Mouse (Mus musculus) retina, embryonic 14.5 days (tissue): Measurements from ENCODE around the gene Elfn1.
"Not testable (repeated sequence)": the region's sequence is repeated elsewhere in the genome, so short reads cannot be mapped to it uniquely, and the experiment has no call there.

ENCODE experiments used
- DNase-seq: peaks from one replicate; pipeline ENCODE4 v3.0.0-alpha.2; 2015; ENCODE audit warnings: low spot score

Elfn1 gene

GRCm38 (mm10) chr5:139976584-139976983, 68.8 kb downstream of the Elfn1 start:
- DNase-seq, result no peak

DNA sequence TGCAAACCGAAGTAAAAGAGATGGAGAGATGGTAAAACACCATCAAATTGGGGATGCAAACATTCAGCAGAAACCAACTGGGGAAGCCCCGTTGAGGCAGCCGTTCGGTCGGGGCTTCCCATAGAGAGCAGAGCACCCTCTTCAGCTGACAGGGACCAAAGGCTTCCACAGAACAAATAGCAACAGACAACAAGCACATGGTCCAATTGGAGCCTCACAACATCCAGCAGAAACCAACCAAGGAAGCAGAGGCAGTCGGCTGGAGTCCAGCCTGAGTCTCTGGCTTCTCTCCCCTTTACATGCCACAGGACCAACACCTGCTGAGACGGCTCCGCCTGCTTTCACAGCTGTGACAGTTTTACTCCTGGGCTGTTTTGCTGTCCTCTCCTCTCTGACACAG, 69.7 kb downstream of the Elfn1 start:
- DNase-seq, result no peak

DNA sequence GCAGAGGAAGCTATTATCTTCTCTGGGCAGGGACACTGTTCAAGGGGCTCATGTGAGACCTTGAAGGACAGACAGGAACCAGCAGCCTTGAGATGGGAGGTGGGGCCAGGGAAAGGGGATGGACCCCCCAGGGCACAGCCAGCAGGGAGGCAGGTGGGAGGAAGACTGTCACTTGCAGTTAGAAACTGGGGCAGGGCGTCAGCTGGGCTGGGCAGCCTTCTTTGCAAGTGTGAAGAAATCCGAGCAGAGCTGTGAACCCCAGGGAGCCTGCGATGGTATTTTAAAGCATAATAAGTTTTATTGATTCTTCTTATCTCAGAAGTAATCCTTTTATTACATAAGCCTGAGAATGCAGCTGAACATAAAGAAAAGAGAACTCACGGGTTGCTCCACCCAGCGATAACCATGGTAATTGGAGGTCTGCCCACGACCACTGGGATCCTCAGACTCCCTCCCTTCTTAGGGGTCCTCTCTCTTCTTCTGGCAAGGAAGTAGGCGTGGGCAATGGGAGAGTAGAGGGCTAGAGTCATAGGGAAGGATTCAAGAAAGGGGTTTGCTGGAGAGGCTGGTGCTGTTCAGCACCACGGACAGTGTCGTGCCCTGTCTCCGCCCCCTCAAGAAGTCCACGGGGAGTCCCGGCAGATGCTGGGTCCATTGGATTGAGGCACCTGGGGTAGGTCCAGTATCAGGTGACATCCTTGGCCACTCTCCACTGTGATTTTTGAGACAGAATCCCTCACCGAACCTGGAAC, 71.0 kb downstream of the Elfn1 start:
- peak; percentile 38 for DNase-seq

DNA sequence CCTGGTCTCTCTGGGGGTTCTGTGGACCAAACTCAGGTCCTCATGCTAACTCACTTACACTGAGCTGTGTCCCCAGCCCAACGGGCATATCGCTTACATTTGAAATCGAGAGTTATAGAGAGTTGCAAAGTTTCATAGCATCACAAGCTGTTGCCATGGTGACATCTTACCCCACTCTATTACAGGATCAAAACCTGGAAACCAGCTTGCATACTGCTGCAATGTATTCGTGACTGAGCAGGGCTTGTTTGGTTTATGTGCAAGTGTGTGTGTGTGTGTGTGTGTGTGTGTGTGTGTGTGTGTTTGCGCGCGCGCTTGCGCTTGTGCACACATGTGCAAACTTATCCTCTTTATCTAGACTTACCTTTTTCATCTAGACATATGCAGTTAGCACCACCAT, 71.6 kb downstream of the Elfn1 start:
- no peak for DNase-seq

- DNase-seq, result no peak
Measured at GRCm38 (mm10) chr5:139981976-139982375, 74.2 kb downstream of the Elfn1 start.

DNA sequence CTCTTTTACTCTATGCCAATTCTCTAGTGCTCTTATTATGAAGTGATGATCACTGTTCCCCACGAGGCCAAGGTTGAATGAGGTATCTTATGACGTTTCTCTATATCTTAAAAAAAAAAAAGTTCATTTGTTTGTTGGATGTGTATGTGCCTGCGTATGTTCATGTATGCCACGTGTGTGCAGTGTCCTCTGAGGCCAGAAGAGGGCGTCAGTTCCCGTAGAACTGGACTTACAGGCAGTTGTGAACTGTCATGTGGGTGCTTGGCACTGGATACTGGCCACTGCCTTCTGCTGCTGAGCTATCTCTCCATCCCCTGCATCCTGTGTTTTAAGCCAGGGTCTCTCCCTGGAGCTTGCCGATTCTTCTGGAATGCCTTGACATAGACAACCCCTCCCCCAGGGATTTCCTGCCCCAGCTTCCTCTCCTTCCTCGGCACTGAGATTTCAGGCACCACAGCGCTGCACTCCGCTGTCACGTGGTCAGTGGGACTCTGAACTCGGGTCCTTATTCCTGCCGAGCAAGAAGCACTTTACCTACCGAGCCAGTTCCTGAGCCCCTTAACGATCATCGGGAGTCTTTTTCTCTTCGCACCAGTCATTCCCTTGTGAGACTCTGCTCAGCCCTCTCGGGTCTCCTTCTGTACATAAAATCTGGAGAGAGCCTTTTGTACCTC, 77.5 kb downstream of the Elfn1 start:
- no peak for DNase-seq

GRCm38 (mm10) chr5:139991531-139991930, 83.8 kb downstream of the Elfn1 start:
- no peak for DNase-seq

- not testable (repeated sequence) for DNase-seq
Measured at GRCm38 (mm10) chr5:139998321-139998720, 90.6 kb downstream of the Elfn1 start.

GRCm38 (mm10) chr5:139998916-139999315, 91.2 kb downstream of the Elfn1 start:
- no peak for DNase-seq

GRCm38 (mm10) chr5:140002541-140002940, 94.8 kb downstream of the Elfn1 start:
- DNase-seq, result no peak

DNA sequence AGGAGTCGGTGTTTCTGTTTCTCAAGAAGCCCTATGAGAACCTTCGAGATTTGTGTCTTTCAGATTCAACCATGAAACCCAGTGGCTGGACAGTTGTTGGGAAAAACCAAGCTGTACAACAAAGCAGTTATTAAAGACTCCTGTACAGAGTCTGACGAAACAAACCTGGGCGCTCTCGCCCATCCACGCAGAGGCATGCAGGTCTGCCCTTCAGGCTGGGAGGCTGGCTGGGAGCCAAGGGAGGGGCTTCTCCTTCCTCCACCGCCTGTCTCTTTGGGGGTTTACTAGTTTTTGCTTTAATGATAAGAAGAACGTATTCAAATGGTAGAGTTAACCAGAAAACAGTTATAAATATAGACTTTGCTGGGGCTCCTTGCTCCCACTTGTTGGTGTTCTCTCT, 99.1 kb downstream of the Elfn1 start:
- DNase-seq, result no peak

- peak; percentile 49 for DNase-seq
Measured at GRCm38 (mm10) chr5:140007656-140008522, 100.1 kb downstream of the Elfn1 start.

- DNase-seq, result no peak
Measured at GRCm38 (mm10) chr5:140008523-140008806, 100.7 kb downstream of the Elfn1 start.

DNA sequence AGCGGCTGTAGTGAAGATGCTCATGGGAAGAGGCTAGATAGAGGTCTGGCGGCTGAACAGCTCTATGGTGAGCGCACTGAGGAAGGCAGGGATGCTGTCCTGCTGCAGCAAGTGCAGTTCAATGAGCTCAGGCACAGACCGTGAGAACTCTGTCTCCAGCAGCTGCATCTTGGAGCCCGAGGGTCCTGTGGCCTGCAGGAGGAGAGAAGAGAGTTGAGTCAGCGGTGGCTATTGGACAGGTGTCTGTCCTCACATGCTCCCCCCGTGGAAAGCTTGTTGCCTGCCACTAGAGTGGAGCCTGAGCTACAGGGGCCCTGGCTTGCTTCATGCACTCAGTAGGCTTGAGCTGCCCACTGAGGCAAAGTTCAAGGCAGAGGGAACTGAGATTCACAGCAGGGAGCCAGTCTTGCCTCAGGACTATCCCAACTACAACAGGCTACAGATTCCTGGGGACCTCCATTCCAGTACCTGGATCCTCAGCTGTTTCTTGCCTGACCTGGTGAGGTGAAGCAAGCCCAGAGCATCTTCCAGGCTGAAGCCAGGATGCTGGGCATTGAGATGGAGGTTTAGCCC, 101.4 kb downstream of the Elfn1 start:
- no peak for DNase-seq

DNA sequence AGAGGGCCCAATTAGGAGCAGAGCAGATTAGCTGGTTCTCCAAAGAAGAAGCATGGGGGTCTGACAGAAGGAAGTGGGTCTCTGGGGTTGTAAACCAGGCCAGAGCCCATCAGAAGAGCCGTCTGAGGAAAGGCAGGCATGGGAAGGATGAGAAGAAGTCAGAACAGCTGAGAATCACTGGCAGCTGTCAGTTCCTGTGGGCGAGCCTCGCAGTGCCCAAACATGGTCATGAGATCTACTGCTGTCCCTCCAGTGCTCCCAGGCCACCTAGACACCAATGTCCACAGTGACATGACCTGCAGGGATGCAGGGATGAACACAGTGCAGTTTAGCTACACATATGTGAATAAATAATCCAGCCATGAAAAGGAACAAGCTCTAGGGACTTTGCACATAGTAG, 102.7 kb downstream of the Elfn1 start:
- DNase-seq, result no peak

DNA sequence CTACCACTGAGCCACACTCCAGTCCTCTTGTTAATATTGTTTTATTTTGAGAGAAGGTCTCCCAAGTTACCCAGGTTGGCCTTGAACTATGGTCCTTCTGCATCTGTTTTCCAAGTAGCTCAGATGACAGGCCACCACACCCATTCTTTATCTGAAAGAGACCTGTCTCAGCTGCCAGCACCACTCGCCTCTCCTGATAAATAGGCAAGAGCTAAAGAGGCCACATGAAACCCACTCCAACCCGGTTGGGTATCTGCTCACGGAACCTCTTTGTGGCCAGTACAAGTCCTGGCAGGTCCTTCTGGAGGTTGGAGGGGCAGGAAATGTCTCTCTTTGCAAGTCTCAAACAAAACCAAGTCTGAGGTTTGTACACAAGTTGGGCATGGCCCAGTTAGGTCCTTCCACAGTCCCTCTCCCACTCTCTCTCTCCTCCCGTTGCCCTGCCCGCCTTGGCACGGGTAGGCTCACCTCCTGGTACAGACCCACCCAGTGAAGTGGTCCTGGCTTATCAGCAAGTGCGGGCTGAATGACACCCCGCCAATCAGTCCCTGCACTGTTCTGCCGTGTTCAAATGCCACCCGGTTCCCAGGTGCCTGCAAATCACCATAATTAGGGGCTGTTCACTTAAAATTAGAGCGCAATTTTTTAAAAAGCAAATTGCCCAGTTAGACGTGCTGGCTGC, 104.7 kb downstream of the Elfn1 start:
- DNase-seq, result no peak

DNA sequence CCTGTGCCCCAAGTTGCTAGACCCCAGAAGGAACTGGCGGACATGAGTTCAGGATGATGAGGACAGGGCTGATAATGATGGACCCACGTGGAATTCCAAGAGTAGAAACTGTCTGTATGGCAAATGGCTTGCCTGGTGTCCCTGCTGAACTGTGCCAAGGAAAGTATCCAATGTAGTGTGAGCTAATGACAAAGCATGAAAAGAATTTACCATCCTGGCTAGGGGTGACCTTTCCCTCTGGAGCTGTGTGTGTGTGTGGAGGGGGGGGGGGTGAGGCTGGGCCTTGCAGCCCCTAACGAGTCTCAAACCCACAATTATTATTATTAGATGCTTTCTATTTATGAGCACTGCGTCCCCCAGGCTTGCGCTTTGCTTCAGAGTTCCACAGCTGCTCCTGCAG, 105.9 kb downstream of the Elfn1 start:
- no peak for DNase-seq

DNA sequence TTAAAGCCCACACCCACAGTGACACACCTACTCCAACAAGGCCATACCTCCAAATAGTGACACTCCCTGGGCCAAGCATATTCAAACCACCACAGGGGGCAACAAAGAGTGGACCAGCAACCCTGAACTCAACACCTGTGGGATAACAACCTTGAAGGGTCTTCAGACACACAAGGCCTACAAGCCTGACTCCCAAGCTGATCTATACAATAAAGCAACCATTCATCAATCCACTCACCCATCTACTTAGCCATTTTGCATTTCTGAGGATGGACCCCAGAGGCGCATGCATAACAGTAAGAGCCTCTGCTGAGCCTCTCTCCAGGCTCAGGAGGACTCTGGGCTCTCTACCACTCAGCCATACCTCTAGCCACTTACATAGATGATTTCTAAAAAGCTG, 109.2 kb downstream of the Elfn1 start:
- DNase-seq, result no peak

DNA sequence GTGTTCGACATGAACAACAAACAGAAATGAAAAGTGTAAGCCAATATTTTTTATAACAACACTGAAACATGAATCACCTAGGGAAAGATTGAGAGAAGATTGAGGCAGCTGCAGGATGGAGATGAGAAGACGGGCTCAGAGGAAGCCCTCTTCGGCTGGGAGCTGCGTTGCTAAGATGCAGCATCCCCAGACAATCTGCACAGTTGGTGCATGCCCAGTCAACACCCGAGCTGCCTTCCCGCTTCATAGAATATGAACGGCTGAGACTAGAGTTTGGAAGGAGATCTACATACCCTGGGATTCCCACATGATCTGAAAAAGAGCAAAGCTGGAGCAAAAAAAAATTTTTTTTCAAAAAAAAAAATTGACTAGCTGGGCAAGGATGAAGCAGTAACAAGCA, 111.0 kb downstream of the Elfn1 start:
- no peak for DNase-seq

DNA sequence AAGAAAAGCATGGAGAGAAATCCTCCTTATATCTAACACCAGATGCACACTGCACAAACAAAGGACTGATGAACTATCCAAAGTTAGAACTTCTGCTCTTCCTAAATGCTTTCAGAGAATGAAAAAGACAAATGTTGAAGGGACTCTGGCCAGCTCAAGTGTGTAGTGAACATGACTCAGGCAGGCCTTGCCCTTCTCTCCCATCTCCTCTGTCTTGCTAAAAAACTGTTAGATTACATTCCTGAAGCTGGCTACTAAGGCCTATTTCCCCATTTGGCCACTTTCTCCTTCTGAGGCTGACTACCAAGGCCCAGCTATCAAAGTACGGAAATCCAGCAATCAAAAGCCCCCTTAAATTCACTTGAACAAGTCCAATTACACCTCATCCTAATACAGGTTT, 111.9 kb downstream of the Elfn1 start:
- no peak for DNase-seq

DNA sequence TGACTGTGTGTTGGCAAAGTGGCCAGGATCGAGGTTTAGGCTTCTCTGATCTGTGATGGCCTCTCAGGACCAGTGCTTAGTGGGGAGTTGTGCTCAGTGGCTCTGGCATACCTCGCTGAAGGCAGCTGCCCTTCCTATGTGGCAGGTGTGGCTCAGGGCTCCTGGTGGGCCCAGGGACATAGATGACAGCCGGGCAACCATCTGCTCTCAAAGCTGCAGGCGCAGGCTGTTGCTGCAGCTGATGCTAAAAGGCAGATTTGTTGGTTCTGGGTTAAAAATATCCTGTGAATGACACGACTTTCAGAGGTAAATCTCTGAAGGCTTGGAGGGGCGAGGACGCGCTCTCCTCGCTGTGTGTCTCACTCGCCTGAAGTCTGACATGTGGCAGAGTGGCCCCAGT, 114.0 kb downstream of the Elfn1 start:
- DNase-seq, result no peak

DNA sequence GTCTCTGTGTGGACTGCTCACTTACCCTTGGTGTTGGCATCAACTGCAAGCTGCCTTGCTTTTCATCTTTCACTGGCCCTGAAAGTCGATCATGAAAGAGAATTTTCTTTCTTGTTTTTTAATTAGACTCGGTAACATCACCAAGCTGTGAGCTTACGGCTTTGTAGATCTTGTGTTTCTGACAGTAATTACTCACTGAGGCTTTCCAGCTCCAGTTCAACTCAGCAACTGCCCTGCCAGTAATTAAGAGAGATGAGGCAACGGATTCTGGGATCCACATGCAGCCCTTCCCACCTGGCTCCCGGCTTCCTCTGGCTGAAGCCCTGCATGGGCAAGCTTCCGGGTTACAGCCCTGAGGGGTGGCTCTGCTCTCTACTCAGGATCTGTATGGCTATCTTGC, 115.1 kb downstream of the Elfn1 start:
- DNase-seq, result no peak
